Mouse (Mus musculus) kidney, adult 2 months (tissue): Measurements from ENCODE around the gene Vps26a.

ENCODE experiments used
- CTCF ChIP-seq: fragments of 200-500 bp; conservative IDR thresholded peaks from 2 replicates; pipeline ENCODE4 v1.5.1; 2011; ENCODE audit warnings: low read depth, mild to moderate bottlenecking, control low read depth, low read length, moderate library complexity, mixed read lengths; ENCODE audit not compliant: insufficient read depth, insufficient read length
- POLR2A ChIP-seq: fragments of 200-500 bp; IDR thresholded peaks from one replicate; pipeline ENCODE4 v1.6.1; 2011; ENCODE audit warnings: low read depth, low read length, control low read depth

DNA sequence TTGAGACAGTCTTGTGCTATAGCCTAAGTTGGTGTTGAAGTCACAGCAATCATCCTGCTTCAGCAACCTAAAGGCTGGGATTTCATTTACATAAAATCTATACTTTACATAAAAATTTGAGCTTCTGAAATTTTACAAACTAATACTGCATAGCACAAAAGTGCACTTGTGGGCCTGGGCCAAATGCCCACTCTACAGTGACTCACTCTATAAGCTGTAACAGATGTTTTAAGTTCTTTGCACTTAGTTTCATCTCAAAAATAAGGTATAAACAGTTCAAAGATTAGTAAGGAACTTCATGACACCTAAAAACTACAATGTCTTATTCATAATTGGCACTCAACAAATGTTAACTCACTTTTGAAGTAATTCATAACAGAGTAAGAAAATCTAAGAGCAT, 25.3 kb downstream of the Vps26a start:
- TF ChIP-seq CTCF (no peak), POLR2A (no peak)
